Mouse (Mus musculus): ENCODE results near the gene Soat2.

- TF ChIP-seq TCF12 (IDR thresholded peaks at IDR 0.05; ENCODE audit: low read depth, low read length) = no peak
- TF ChIP-seq BHLHE40 (IDR thresholded peaks at IDR 0.05; ENCODE audit: low read depth, low read length) = no peak
- TF ChIP-seq CTCF (conservative IDR thresholded peaks at IDR 0.05 in 1 of 2, IDR thresholded peaks at IDR 0.05 in 1 of 2; ENCODE audit: low read depth in 2 of 2, low read length in 2 of 2) = no peak
- no peak for TF ChIP-seq POLR2A (IDR thresholded peaks at IDR 0.05; ENCODE audit: low read depth, low read length)
- no peak for TF ChIP-seq EP300 (IDR thresholded peaks at IDR 0.05; ENCODE audit: low read length)
- no peak for TF ChIP-seq CHD2 (IDR thresholded peaks at IDR 0.05; ENCODE audit: low read length)
- TF ChIP-seq TBP (conservative IDR thresholded peaks at IDR 0.05; ENCODE audit: low read depth, low read length) = no peak
- no peak for TF ChIP-seq KAT2A (IDR thresholded peaks at IDR 0.05; ENCODE audit: insufficient replicate concordance, low read length)
- TF ChIP-seq SMC3 (IDR thresholded peaks at IDR 0.05; ENCODE audit: low read depth, low read length) = no peak
- TF ChIP-seq ZNF384 (IDR thresholded peaks at IDR 0.05; ENCODE audit: low read depth, low read length) = no peak
- no peak for TF ChIP-seq GABPA (IDR thresholded peaks at IDR 0.05; ENCODE audit: insufficient replicate concordance, low read depth, low read length)
- TF ChIP-seq MAX (IDR thresholded peaks at IDR 0.05; ENCODE audit: low read length) = no peak
- TF ChIP-seq ZC3H11A (IDR thresholded peaks at IDR 0.05; ENCODE audit: low read depth, low read length) = no peak
- no peak for TF ChIP-seq NRF1 (IDR thresholded peaks at IDR 0.05; ENCODE audit: low read depth, low read length)
Measured at GRCm38 (mm10) chr15:102204674-102205505, 54.6 kb downstream of the Soat2 start, which contains the start of gene Csad.

Data from CH12.LX (cell line).